Mouse (Mus musculus): ENCODE measurements at regions not wholly inside any gene's neighbourhood (a gene's known extent, or its start where the extent isn't known, plus 50 kb on each side); places are given as distances from the start of the nearest gene placed in this dataset.

- Histone ChIP-seq H3K36me3 (ENCODE audit: control insufficient read depth, insufficient read depth, low read length) (no peaks in the 10 kb centered on the region), H3K27ac (replicated peaks; ENCODE audit: low read depth, low read length) (no peak overlapping the region), H3K9me3 (ENCODE audit: control insufficient read depth, low read length) (no peaks in the 10 kb centered on the region), H3K27me3 (ENCODE audit: control insufficient read depth, insufficient read depth, low read length) (no peaks in the 10 kb centered on the region), H3K4me2 (ENCODE audit: low read depth, severe bottlenecking) (no peak overlapping the region), H3K9ac (ENCODE audit: low read length) (no peak overlapping the region), H3K4me3 (ENCODE audit: low read depth, low read length) (no peak overlapping the region), H3K4me1 (ENCODE audit: control insufficient read depth, insufficient read depth, low read length) (no peaks in the 10 kb centered on the region)
- WGBS = 93% methylated on average over 1 of the region's 1 CpGs
- ATAC-seq (ENCODE audit: insufficient number of reproducible peaks, low FRiP score, low TSS enrichment, low read depth) (no peak), DNase-seq (ENCODE audit: low spot score) (no peak)
These were observed 477.3 kb upstream of the Gcfc2 start for GRCm38 (mm10) chr6:81446019-81446800.

- H3K9me3 ChIP-seq (ENCODE audit: control insufficient read depth, low read length) = no peaks in the 10 kb centered on the region
- H3K36me3 ChIP-seq (ENCODE audit: control insufficient read depth, insufficient read depth, low read length) = no peaks in the 10 kb centered on the region
- no peaks in the 10 kb centered on the region for H3K27me3 ChIP-seq (ENCODE audit: control insufficient read depth, insufficient read depth, low read length)
- no peak overlapping the region for H3K4me2 ChIP-seq (ENCODE audit: low read depth, severe bottlenecking)
- no peaks in the 10 kb centered on the region for H3K4me1 ChIP-seq (ENCODE audit: control insufficient read depth, insufficient read depth, low read length)
- no peak overlapping the region for H3K9ac ChIP-seq (ENCODE audit: low read length)
- DNase-seq (ENCODE audit: low spot score) (no peak), ATAC-seq (ENCODE audit: insufficient number of reproducible peaks, low FRiP score, low TSS enrichment, low read depth) (no peak)
- no peak overlapping the region for H3K4me3 ChIP-seq (ENCODE audit: low read depth, low read length)
- H3K27ac ChIP-seq (replicated peaks; ENCODE audit: low read depth, low read length) = no peak overlapping the region
- 91% methylated on average over 6 of the region's 6 CpGs for WGBS
These were observed 475.8 kb upstream of the Gcfc2 start for GRCm38 (mm10) chr6:81447701-81448100.

- DNase-seq (ENCODE audit: low spot score) = no peak
- H3K4me2 ChIP-seq (ENCODE audit: low read depth, severe bottlenecking) = no peak overlapping the region
- WGBS = 71% methylated on average over 3 of the region's 3 CpGs
These were observed 475.1 kb upstream of the Gcfc2 start for GRCm38 (mm10) chr6:81448366-81448765.

GRCm38 (mm10) chr6:81461095-81461494 is 462.4 kb upstream of the Gcfc2 start:
- no peak for DNase-seq (ENCODE audit: low spot score)
- H3K9ac ChIP-seq (ENCODE audit: low read length) = no peak overlapping the region
- H3K9me3 ChIP-seq (ENCODE audit: control insufficient read depth, low read length) = no peaks in the 10 kb centered on the region
- ATAC-seq (ENCODE audit: insufficient number of reproducible peaks, low FRiP score, low TSS enrichment, low read depth) = no peak
- H3K4me2 ChIP-seq (ENCODE audit: low read depth, severe bottlenecking) = no peak overlapping the region
- H3K4me1 ChIP-seq (ENCODE audit: control insufficient read depth, insufficient read depth, low read length) = no peaks in the 10 kb centered on the region
- WGBS = 70% methylated on average over 4 of the region's 4 CpGs
- no peak overlapping the region for H3K27ac ChIP-seq (replicated peaks; ENCODE audit: low read depth, low read length)
- no peak overlapping the region for H3K4me3 ChIP-seq (ENCODE audit: low read depth, low read length)
- no peaks in the 10 kb centered on the region for H3K36me3 ChIP-seq (ENCODE audit: control insufficient read depth, insufficient read depth, low read length)
- H3K27me3 ChIP-seq (ENCODE audit: control insufficient read depth, insufficient read depth, low read length) = no peaks in the 10 kb centered on the region

More at GRCm38 (mm10) chr6:81448366-81448765, 475.1 kb upstream of the Gcfc2 start:
- no peak overlapping the region for H3K27ac ChIP-seq (replicated peaks; ENCODE audit: low read depth, low read length)
- ATAC-seq (ENCODE audit: insufficient number of reproducible peaks, low FRiP score, low TSS enrichment, low read depth) = no peak
- H3K27me3 ChIP-seq (ENCODE audit: control insufficient read depth, insufficient read depth, low read length) = no peaks in the 10 kb centered on the region
- H3K36me3 ChIP-seq (ENCODE audit: control insufficient read depth, insufficient read depth, low read length) = no peaks in the 10 kb centered on the region
- H3K4me3 ChIP-seq (ENCODE audit: low read depth, low read length) = no peak overlapping the region
- no peaks in the 10 kb centered on the region for H3K4me1 ChIP-seq (ENCODE audit: control insufficient read depth, insufficient read depth, low read length)
- no peak overlapping the region for H3K9ac ChIP-seq (ENCODE audit: low read length)
- H3K9me3 ChIP-seq (ENCODE audit: control insufficient read depth, low read length) = no peaks in the 10 kb centered on the region

GRCm38 (mm10) chr6:81464442-81464841 is 459.0 kb upstream of the Gcfc2 start:
- Histone ChIP-seq H3K36me3 (ENCODE audit: control insufficient read depth, insufficient read depth, low read length) (no peaks in the 10 kb centered on the region), H3K4me1 (ENCODE audit: control insufficient read depth, insufficient read depth, low read length) (no peaks in the 10 kb centered on the region), H3K27me3 (ENCODE audit: control insufficient read depth, insufficient read depth, low read length) (no peaks in the 10 kb centered on the region), H3K4me3 (ENCODE audit: low read depth, low read length) (no peak overlapping the region), H3K4me2 (ENCODE audit: low read depth, severe bottlenecking) (no peak overlapping the region), H3K27ac (replicated peaks; ENCODE audit: low read depth, low read length) (no peak overlapping the region), H3K9me3 (ENCODE audit: control insufficient read depth, low read length) (no peaks in the 10 kb centered on the region), H3K9ac (ENCODE audit: low read length) (no peak overlapping the region)
- DNase-seq (ENCODE audit: low spot score) = no peak
- ATAC-seq (ENCODE audit: insufficient number of reproducible peaks, low FRiP score, low TSS enrichment, low read depth) = no peak
- WGBS = 83% methylated on average over 1 of the region's 1 CpGs

- no peak overlapping the region for H3K27ac ChIP-seq (replicated peaks; ENCODE audit: low read depth, low read length)
- H3K9ac ChIP-seq (ENCODE audit: low read length) = no peak overlapping the region
- DNase-seq (ENCODE audit: low spot score) (no peak), ATAC-seq (ENCODE audit: insufficient number of reproducible peaks, low FRiP score, low TSS enrichment, low read depth) (no peak)
- no peaks in the 10 kb centered on the region for H3K36me3 ChIP-seq (ENCODE audit: control insufficient read depth, insufficient read depth, low read length)
- H3K4me3 ChIP-seq (ENCODE audit: low read depth, low read length) = no peak overlapping the region
- H3K4me2 ChIP-seq (ENCODE audit: low read depth, severe bottlenecking) = no peak overlapping the region
- H3K4me1 ChIP-seq (ENCODE audit: control insufficient read depth, insufficient read depth, low read length) = no peaks in the 10 kb centered on the region
- no peaks in the 10 kb centered on the region for H3K9me3 ChIP-seq (ENCODE audit: control insufficient read depth, low read length)
- WGBS = 68% methylated on average over 4 of the region's 4 CpGs
- H3K27me3 ChIP-seq (ENCODE audit: control insufficient read depth, insufficient read depth, low read length) = no peaks in the 10 kb centered on the region
These were observed 456.9 kb upstream of the Gcfc2 start for GRCm38 (mm10) chr6:81466536-81466935.

- Histone ChIP-seq H3K4me2 (ENCODE audit: low read depth, severe bottlenecking) (no peak overlapping the region), H3K27ac (replicated peaks; ENCODE audit: low read depth, low read length) (no peak overlapping the region), H3K27me3 (ENCODE audit: control insufficient read depth, insufficient read depth, low read length) (no peaks in the 10 kb centered on the region), H3K36me3 (ENCODE audit: control insufficient read depth, insufficient read depth, low read length) (no peaks in the 10 kb centered on the region), H3K9me3 (ENCODE audit: control insufficient read depth, low read length) (no peaks in the 10 kb centered on the region), H3K4me1 (ENCODE audit: control insufficient read depth, insufficient read depth, low read length) (no peaks in the 10 kb centered on the region), H3K4me3 (ENCODE audit: low read depth, low read length) (no peak overlapping the region), H3K9ac (ENCODE audit: low read length) (no peak overlapping the region)
- WGBS = 70% methylated on average over 9 of the region's 9 CpGs
- DNase-seq (ENCODE audit: low spot score) = no peak
- ATAC-seq (ENCODE audit: insufficient number of reproducible peaks, low FRiP score, low TSS enrichment, low read depth) = no peak
These were observed 452.0 kb upstream of the Gcfc2 start for GRCm38 (mm10) chr6:81471340-81471955.

GRCm38 (mm10) chr6:81472506-81472905 is 451.0 kb upstream of the Gcfc2 start:
- Histone ChIP-seq H3K4me3 (ENCODE audit: low read depth, low read length) (no peak overlapping the region), H3K9ac (ENCODE audit: low read length) (no peak overlapping the region), H3K27me3 (ENCODE audit: control insufficient read depth, insufficient read depth, low read length) (no peaks in the 10 kb centered on the region), H3K36me3 (ENCODE audit: control insufficient read depth, insufficient read depth, low read length) (no peaks in the 10 kb centered on the region), H3K4me1 (ENCODE audit: control insufficient read depth, insufficient read depth, low read length) (no peaks in the 10 kb centered on the region), H3K9me3 (ENCODE audit: control insufficient read depth, low read length) (no peaks in the 10 kb centered on the region), H3K27ac (replicated peaks; ENCODE audit: low read depth, low read length) (no peak overlapping the region), H3K4me2 (ENCODE audit: low read depth, severe bottlenecking) (no peak overlapping the region)
- WGBS = 91% methylated on average over 3 of the region's 3 CpGs
- DNase-seq (ENCODE audit: low spot score) = no peak
- ATAC-seq (ENCODE audit: insufficient number of reproducible peaks, low FRiP score, low TSS enrichment, low read depth) = no peak
